Mouse (Mus musculus) hematopoietic stem cell, adult 5-6 weeks (primary cell): ENCODE results near the gene Ina. TPM values are rescaled to one million over a fixed set of nuclear protein-coding genes. Genes with fewer than 3 reads are reported as not detected.

Source experiments
- ATAC-seq, 2 experiments: fragments of 125-278 bp in 1 of 2; replicated peaks in 1 of 2; 2 replicates each; pipeline ENCODE4 v1.8.0; 2016 to 2017; ENCODE audit warnings: inconsistent platforms in 2 of 2, mild to moderate bottlenecking in 2 of 2, moderate number of reproducible peaks in 2 of 2, low read depth in 1 of 2, moderate TSS enrichment in 1 of 2; ENCODE audit not compliant: low FRiP score in 2 of 2, poor library complexity in 2 of 2, severe bottlenecking in 2 of 2, insufficient read depth in 1 of 2, low TSS enrichment in 1 of 2
- total RNA-seq: library from RNA; stranded (forward); fragments of 172-1452, 232-1000 nt; gene quantifications from 2 replicates; pipeline ENCODE4 v1.2.3, GENCODE M21; 2017

The Ina gene
- total RNA-seq, 1 experiment from 2014 or later: not detected

- ATAC-seq: no peak
Measured at GRCm38 (mm10) chr19:47003742-47004511, 10.6 kb upstream of the Ina start.

GRCm38 (mm10) chr19:47005873-47006272, 8.6 kb upstream of the Ina start:
- no peak for ATAC-seq

- no peak for ATAC-seq
Measured at GRCm38 (mm10) chr19:47006321-47006720, 8.2 kb upstream of the Ina start.

GRCm38 (mm10) chr19:47009420-47009819, 5.1 kb upstream of the Ina start:
- ATAC-seq: no peak

GRCm38 (mm10) chr19:47009943-47010342, 4.6 kb upstream of the Ina start:
- ATAC-seq: no peak

- no peak for ATAC-seq
Measured at GRCm38 (mm10) chr19:47012521-47013130, 1.9 kb upstream of the Ina start.

GRCm38 (mm10) chr19:47013340-47014158, 949 bp upstream of the Ina start:
- no peak for ATAC-seq

- no peak for ATAC-seq
Measured at GRCm38 (mm10) chr19:47014159-47014446, 395 bp upstream of the Ina start.

- ATAC-seq: no peak
Measured at GRCm38 (mm10) chr19:47015396-47015795, 898 bp downstream of the Ina start.

- ATAC-seq: no peak
Measured at GRCm38 (mm10) chr19:47015965-47016364, 1.5 kb downstream of the Ina start.

GRCm38 (mm10) chr19:47016487-47016886, 2.0 kb downstream of the Ina start:
- ATAC-seq: peak in 1 of 2 experiments; percentile 57; a peak in 1 of 4 replicates

GRCm38 (mm10) chr19:47017831-47018230, 3.3 kb downstream of the Ina start:
- ATAC-seq: no peak

- no peak for ATAC-seq
Measured at GRCm38 (mm10) chr19:47018330-47018729, 3.8 kb downstream of the Ina start.

- ATAC-seq: no peak
Measured at GRCm38 (mm10) chr19:47019326-47019725, 4.8 kb downstream of the Ina start.

- ATAC-seq: no peak
Measured at GRCm38 (mm10) chr19:47022709-47023108, 8.2 kb downstream of the Ina start.

GRCm38 (mm10) chr19:47023546-47023945, 9.0 kb downstream of the Ina start:
- ATAC-seq: no peak

GRCm38 (mm10) chr19:47024954-47025353, 10.5 kb downstream of the Ina start:
- ATAC-seq: no peak

GRCm38 (mm10) chr19:47026513-47026912, 12.0 kb downstream of the Ina start:
- no peak for ATAC-seq
